Mouse (Mus musculus) myocyte (in vitro differentiated cells): Measurements from ENCODE around the gene E4f1.
A peak's percentile ranks its signal among the peaks of the same experiment; 100 is the strongest.

Experiments used
- CEBPB ChIP-seq: IDR thresholded peaks from 2 replicates; pipeline ENCODE4 v1.6.1; 2011; ENCODE audit warnings: mild to moderate bottlenecking, moderate library complexity; ENCODE audit not compliant: poor library complexity, insufficient read depth, severe bottlenecking
- E2F4 ChIP-seq: IDR thresholded peaks from one replicate; pipeline ENCODE4 v1.6.1; 2011; ENCODE audit warnings: mild to moderate bottlenecking, control low read depth, moderate library complexity; ENCODE audit not compliant: insufficient read depth
- MAX ChIP-seq: IDR thresholded peaks from one replicate; pipeline ENCODE4 v1.6.1; 2011; ENCODE audit warnings: low read depth, mild to moderate bottlenecking, control low read depth
- MYOD1 ChIP-seq, 3 experiments: IDR thresholded peaks; one replicate each; pipeline ENCODE4 v1.6.1; 2011; ENCODE audit warnings: control low read depth in 2 of 3, low read depth in 2 of 3, mild to moderate bottlenecking in 2 of 3, moderate library complexity in 1 of 3; ENCODE audit not compliant: insufficient read length in 2 of 3, control insufficient read depth in 1 of 3
- MYOG ChIP-seq, 3 experiments: IDR thresholded peaks; one replicate each; pipeline ENCODE4 v1.6.1; 2011; ENCODE audit warnings: control low read depth in 2 of 3, low read depth in 2 of 3, mild to moderate bottlenecking in 2 of 3; ENCODE audit not compliant: insufficient read length in 2 of 3, control insufficient read depth in 1 of 3, insufficient read depth in 1 of 3
- POLR2A ChIP-seq: IDR thresholded peaks from one replicate; pipeline ENCODE4 v1.6.1; 2011; ENCODE audit warnings: low read depth, mild to moderate bottlenecking, control low read depth, moderate library complexity; ENCODE audit not compliant: insufficient read length
- POLR2AphosphoS2 ChIP-seq: IDR thresholded peaks from one replicate; pipeline ENCODE4 v1.6.1; 2011; ENCODE audit warnings: low read depth, control low read depth; ENCODE audit not compliant: insufficient read length
- REST ChIP-seq: IDR thresholded peaks from one replicate; pipeline ENCODE4 v1.6.1; 2011; ENCODE audit warnings: mild to moderate bottlenecking, control low read depth, moderate library complexity; ENCODE audit not compliant: insufficient read depth, insufficient read length
- SRF ChIP-seq: IDR thresholded peaks from one replicate; pipeline ENCODE4 v1.6.1; 2011; ENCODE audit warnings: low read depth; ENCODE audit not compliant: control insufficient read depth, insufficient read length
- TCF12 ChIP-seq: IDR thresholded peaks from one replicate; pipeline ENCODE4 v1.6.1; 2011; ENCODE audit warnings: mild to moderate bottlenecking, control low read depth; ENCODE audit not compliant: poor library complexity, insufficient read depth, severe bottlenecking
- TCF3 ChIP-seq: IDR thresholded peaks from one replicate; pipeline ENCODE4 v1.6.1; 2011; ENCODE audit warnings: low read depth, control low read depth; ENCODE audit not compliant: insufficient read length
- USF1 ChIP-seq: IDR thresholded peaks from one replicate; pipeline ENCODE4 v1.6.1; 2011; ENCODE audit warnings: low read depth, mild to moderate bottlenecking, control low read depth, moderate library complexity

GRCm38 (mm10) chr17:24505286-24505955 lies 35.3 kb upstream of the E4f1 start:
- TF ChIP-seq POLR2A, result no peak
- no peak for TF ChIP-seq MAX
- TF ChIP-seq SRF, result no peak
- TF ChIP-seq TCF12, result no peak
- no peak for TF ChIP-seq MYOD1 (IDR thresholded peaks at IDR 0.05; ENCODE audit: control insufficient read depth in 1 of 3, insufficient read length in 2 of 3, low read depth in 2 of 3)
- peak; percentile 6 for TF ChIP-seq POLR2AphosphoS2
- no peak for TF ChIP-seq USF1
- no peak for TF ChIP-seq E2F4
- TF ChIP-seq TCF3, result no peak
- no peak for TF ChIP-seq MYOG (IDR thresholded peaks at IDR 0.05; ENCODE audit: control insufficient read depth in 1 of 3, insufficient read depth in 1 of 3, insufficient read length in 2 of 3, low read depth in 2 of 3)
- TF ChIP-seq REST, result no peak
- TF ChIP-seq CEBPB, result no peak
